Mouse (Mus musculus): ENCODE measurements around the gene Tmem223.
A peak's percentile ranks its signal among the peaks of the same experiment; 100 is the strongest.

DNA sequence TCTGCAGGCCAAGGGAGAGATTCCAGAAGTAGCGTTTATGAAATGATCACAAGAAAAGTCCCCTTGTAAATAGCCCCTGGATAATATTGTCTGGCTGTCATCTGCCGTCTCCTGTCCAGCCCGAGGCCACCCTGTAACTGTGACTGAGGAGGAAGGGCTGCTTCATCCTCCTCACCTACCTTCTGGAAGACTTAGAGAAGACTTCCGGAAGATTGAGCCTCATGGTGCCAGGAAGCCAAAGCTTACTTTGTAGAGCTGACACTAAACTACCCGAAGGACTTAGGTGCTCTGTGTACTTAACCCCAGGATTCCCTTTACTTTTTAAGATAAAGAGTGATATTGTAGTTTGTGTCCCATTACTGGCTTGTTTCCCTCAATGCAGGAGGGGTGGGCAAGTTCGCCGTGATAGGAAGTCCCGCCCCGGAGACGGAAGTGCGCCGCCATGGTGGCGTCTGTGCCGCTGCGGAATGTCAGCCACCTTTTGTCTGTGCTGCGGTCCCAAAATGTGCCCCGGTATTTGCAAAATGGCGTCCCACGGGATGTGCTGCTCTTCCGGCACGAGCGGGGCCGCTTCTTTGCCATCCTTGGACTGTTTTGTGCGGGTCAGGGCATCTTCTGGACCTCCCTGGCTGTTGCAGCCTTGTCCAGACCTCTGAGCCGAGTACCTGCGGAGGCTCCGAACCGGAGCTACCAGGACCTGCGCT lies at the start of gene Tmem223:
- no peak for TF ChIP-seq EP300 (IDR thresholded peaks at IDR 0.05)
- TF ChIP-seq CTCF (IDR thresholded peaks at IDR 0.05) = peak; percentile 43

Data from lung, postnatal 0 days (tissue).